Comparison of ENCODE assay signal across 19 mouse cellular contexts in genomic region chr11:88496460-88496859, GRCm38 (mm10).
DNase-seq lines count a peak whose midpoint lies in the region; ATAC-seq lines count a peak whose summit lies in the region.
"Had no signal": no experiment of that assay in that cellular context is flagged by ENCODE, and none has a peak within 500 bp of the region (broad histone marks: within the 10 kb centered on the region; RNA-seq: fewer than 3 reads in every experiment).

No protein-coding gene starts in this region.

- no peak overlapping the region for H3K4me3 ChIP-seq in midbrain, embryonic 10.5 days
- H3K4me3 ChIP-seq in midbrain, embryonic 11.5 days (ENCODE audit: low read depth, low read length): no peak overlapping the region
- H3K4me3 ChIP-seq: forebrain, embryonic 13.5 days; limb, embryonic 13.5 days had no signal

- intact Hi-C loops in heart, postnatal 25 days (cut with DNase I): no loop called here

- peak; percentile 32 to 60 for DNase-seq in heart, adult 18-20 months
- no peak for DNase-seq in heart, postnatal 25 days (ENCODE audit: low spot score)
- DNase-seq in kidney, postnatal 14 days: peak; percentile 41
- no peak for DNase-seq in kidney, adult 18-20 months
- no peak for DNase-seq in midbrain, embryonic 10.5 days (ENCODE audit: low spot score)
- DNase-seq in midbrain, embryonic 11.5 days (ENCODE audit: low spot score, missing footprints): no peak
- no peak for DNase-seq in embryo, embryonic 10 days (ENCODE audit: low spot score)
- DNase-seq: cerebellum, adult 8-10 months; cerebellum, postnatal 36 days; gastrocnemius, postnatal 36 days; layer of hippocampus, adult 9-11 months; thymus, adult 2 months had no signal

- H3K27me3 ChIP-seq in midbrain, embryonic 10.5 days (ENCODE audit: low read depth, poor library complexity, severe bottlenecking): no peaks in the 10 kb centered on the region
- H3K27me3 ChIP-seq in midbrain, embryonic 11.5 days (ENCODE audit: control insufficient read depth, insufficient read depth, low read length): no peaks in the 10 kb centered on the region
- H3K27me3 ChIP-seq: forebrain, embryonic 13.5 days; limb, embryonic 13.5 days; Patski had no signal

- 92% methylated on average over 5 of the region's 5 CpGs for WGBS in midbrain, embryonic 10.5 days
- 90% methylated on average over 5 of the region's 5 CpGs for WGBS in midbrain, embryonic 11.5 days

- no peak for ATAC-seq in midbrain, embryonic 11.5 days (ENCODE audit: low FRiP score)
- ATAC-seq: forebrain, embryonic 13.5 days; hindbrain, postnatal 0 days; intestine, embryonic 16.5 days; lung, postnatal 0 days had no signal

- H3K27ac ChIP-seq in midbrain, embryonic 10.5 days (replicated peaks): peak overlapping the region; percentile 23; the same call in 1 of the 2 replicates
- no peak overlapping the region for H3K27ac ChIP-seq in midbrain, embryonic 11.5 days (ENCODE audit: low read depth, low read length)
- H3K27ac ChIP-seq: hindbrain, postnatal 0 days; limb, embryonic 13.5 days; liver, embryonic 14.5 days had no signal

- peaks cover 54% of the 10 kb centered on the region for H3K4me1 ChIP-seq in midbrain, embryonic 10.5 days
- H3K4me1 ChIP-seq in midbrain, embryonic 11.5 days (ENCODE audit: control insufficient read depth, insufficient read depth, low read length): 0 out of 2 replicates have a peak, but pooled peaks cover 8% of the 10 kb centered on the region

- no peaks in the 10 kb centered on the region for H3K9me3 ChIP-seq in midbrain, embryonic 10.5 days (replicated peaks)
- no peaks in the 10 kb centered on the region for H3K9me3 ChIP-seq in midbrain, embryonic 11.5 days (ENCODE audit: control insufficient read depth, low read length)
- H3K9me3 ChIP-seq: forebrain, embryonic 13.5 days; limb, embryonic 13.5 days had no signal

- no peak overlapping the region for H3K4me2 ChIP-seq in midbrain, embryonic 11.5 days
- H3K4me2 ChIP-seq: forebrain, embryonic 13.5 days; limb, embryonic 13.5 days had no signal

- H3K36me3 ChIP-seq in midbrain, embryonic 10.5 days: peaks cover 28% of the 10 kb centered on the region
- no peaks in the 10 kb centered on the region for H3K36me3 ChIP-seq in midbrain, embryonic 11.5 days (ENCODE audit: control insufficient read depth, insufficient read depth, low read length)

- H3K9ac ChIP-seq in midbrain, embryonic 11.5 days (ENCODE audit: low read length): no peak overlapping the region
- H3K9ac ChIP-seq: forebrain, embryonic 13.5 days; limb, embryonic 13.5 days; liver, embryonic 14.5 days had no signal

Comparison
In these comparisons a context has a peak if more than half of its experiments do, and no peak if none do; other contexts are left out.
1. DNase-seq: peak in heart, adult 18-20 months (2 of 2) and kidney, postnatal 14 days (single experiment); none in heart, postnatal 25 days (single experiment), kidney, adult 18-20 months (single experiment), midbrain, embryonic 10.5 days (single experiment), midbrain, embryonic 11.5 days (single experiment) and embryo, embryonic 10 days (single experiment).